Mouse (Mus musculus): Measurements from ENCODE around the gene Ercc6. TPM values are rescaled to one million over a fixed set of nuclear protein-coding genes. Genes with fewer than 3 reads are reported as not detected.

The Ercc6 gene
- 1 to 10 TPM; 3.5 to 6.1 (median 3.8) TPM for total RNA-seq (2022)

GRCm38 (mm10) chr14:32513336-32514032 lies at the start of gene Ercc6:
Ercc6 (plus strand) TSS chr14:32513521.
- peak; percentile 91 for DNase-seq (ENCODE audit: low spot score)

- DNase-seq (ENCODE audit: low spot score), result no peak
Observed at GRCm38 (mm10) chr14:32464601-32465505, 48.5 kb upstream of the Ercc6 start, which contains the start of gene Slc18a3. Slc18a3 (minus strand) TSS chr14:32464850.

- DNase-seq (ENCODE audit: low spot score), result no peak
Observed at GRCm38 (mm10) chr14:32465506-32465870, 47.8 kb upstream of the Ercc6 start.

- DNase-seq (ENCODE audit: low spot score), result no peak
Observed at GRCm38 (mm10) chr14:32465889-32466288, 47.4 kb upstream of the Ercc6 start, which contains the start of gene Chat. Chat (minus strand) TSS chr14:32465989.

GRCm38 (mm10) chr14:32467606-32468005 lies 45.7 kb upstream of the Ercc6 start:
- peak; percentile 24 for DNase-seq (ENCODE audit: low spot score)

- peak; percentile 10 for DNase-seq (ENCODE audit: low spot score)
Observed at GRCm38 (mm10) chr14:32472996-32473395, 40.3 kb upstream of the Ercc6 start.

GRCm38 (mm10) chr14:32476559-32476958 lies 36.8 kb upstream of the Ercc6 start:
- DNase-seq (ENCODE audit: low spot score), result no peak

- no peak for DNase-seq (ENCODE audit: low spot score)
Observed at GRCm38 (mm10) chr14:32477581-32477980, 35.7 kb upstream of the Ercc6 start.

- DNase-seq (ENCODE audit: low spot score), result peak; percentile 7
Observed at GRCm38 (mm10) chr14:32482061-32482460, 31.3 kb upstream of the Ercc6 start.

GRCm38 (mm10) chr14:32492521-32492920 lies 20.8 kb upstream of the Ercc6 start:
- DNase-seq (ENCODE audit: low spot score), result no peak

GRCm38 (mm10) chr14:32496115-32496850 lies 17.0 kb upstream of the Ercc6 start:
- DNase-seq (ENCODE audit: low spot score), result no peak

GRCm38 (mm10) chr14:32501303-32501702 lies 12.0 kb upstream of the Ercc6 start:
- DNase-seq (ENCODE audit: low spot score), result no peak

GRCm38 (mm10) chr14:32502764-32503688 lies 10.3 kb upstream of the Ercc6 start:
- no peak for DNase-seq (ENCODE audit: low spot score)

- DNase-seq (ENCODE audit: low spot score), result no peak
Observed at GRCm38 (mm10) chr14:32503897-32504296, 9.4 kb upstream of the Ercc6 start.

- no peak for DNase-seq (ENCODE audit: low spot score)
Observed at GRCm38 (mm10) chr14:32506329-32506728, 7.0 kb upstream of the Ercc6 start.

GRCm38 (mm10) chr14:32507216-32507615 lies 6.1 kb upstream of the Ercc6 start:
- no peak for DNase-seq (ENCODE audit: low spot score)

GRCm38 (mm10) chr14:32508105-32508835 lies 5.1 kb upstream of the Ercc6 start:
- no peak for DNase-seq (ENCODE audit: low spot score)

GRCm38 (mm10) chr14:32509443-32509961 lies 3.8 kb upstream of the Ercc6 start:
- no peak for DNase-seq (ENCODE audit: low spot score)

GRCm38 (mm10) chr14:32512912-32513311 lies 409 bp upstream of the Ercc6 start:
- no peak for DNase-seq (ENCODE audit: low spot score)

- DNase-seq (ENCODE audit: low spot score), result no peak
Observed at GRCm38 (mm10) chr14:32516086-32516485, 2.8 kb downstream of the Ercc6 start.

All from heart, adult 8-10 months (tissue).